Mouse (Mus musculus): ENCODE results near the gene Hsd11b1. TPM values are rescaled to one million over a fixed set of nuclear protein-coding genes. Genes with fewer than 3 reads are reported as not detected.
"Not testable (repeated sequence)": the region's sequence is repeated elsewhere in the genome, so short reads cannot be mapped to it uniquely, and the experiment has no call there.

Gene Hsd11b1
- polyA plus RNA-seq, 1 experiment from 2014 or later, result 1.2 TPM

- 0 out of 2 replicates have a peak, but pooled peaks cover 2% of the 10 kb centered on the region for H3K4me1 ChIP-seq (ENCODE audit: control insufficient read depth, insufficient read depth, low read length)
- no peak overlapping the region for H3K4me2 ChIP-seq (replicated peaks; ENCODE audit: low read depth, low read length)
- H3K9me3 ChIP-seq (ENCODE audit: control insufficient read depth, low read depth, low read length), result no peaks in the 10 kb centered on the region
- no peak for ATAC-seq (ENCODE audit: insufficient number of reproducible peaks, insufficient read depth, low FRiP score, low read depth)
- H3K36me3 ChIP-seq (ENCODE audit: control insufficient read depth, insufficient read depth, low read length), result no peaks in the 10 kb centered on the region
- H3K27ac ChIP-seq (ENCODE audit: low read length), result 0 out of 2 replicates have a peak overlapping the region, but pooled peaks have one; percentile 7
- WGBS, result 42% methylated on average over 5 of the region's 5 CpGs
- H3K27me3 ChIP-seq (ENCODE audit: control insufficient read depth, insufficient read depth, low read length), result no peaks in the 10 kb centered on the region
- no peak overlapping the region for H3K9ac ChIP-seq (replicated peaks; ENCODE audit: low read depth, low read length)
- H3K4me3 ChIP-seq (ENCODE audit: low read depth, low read length), result no peak overlapping the region
Measured at GRCm38 (mm10) chr1:193256621-193257098, 7.2 kb downstream of the Hsd11b1 start.

DNA sequence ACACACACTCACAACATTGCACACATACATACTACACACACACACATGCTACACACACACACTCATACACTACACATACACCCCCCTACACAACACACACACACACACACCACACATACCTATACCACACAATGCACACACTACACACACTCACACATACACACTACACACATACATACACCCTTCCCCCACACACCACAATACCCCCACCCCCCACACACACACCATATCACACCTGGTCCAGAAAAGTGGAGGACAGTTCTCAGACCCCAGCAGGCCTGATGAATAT is 7.6 kb downstream of the Hsd11b1 start:
- H3K4me3 ChIP-seq (ENCODE audit: low read depth, low read length), result no peak overlapping the region
- ATAC-seq (ENCODE audit: insufficient number of reproducible peaks, insufficient read depth, low FRiP score, low read depth), result no peak
- H3K27me3 ChIP-seq (ENCODE audit: control insufficient read depth, insufficient read depth, low read length), result no peaks in the 10 kb centered on the region
- H3K9me3 ChIP-seq (ENCODE audit: control insufficient read depth, low read depth, low read length), result no peaks in the 10 kb centered on the region
- no peak overlapping the region for H3K9ac ChIP-seq (replicated peaks; ENCODE audit: low read depth, low read length)
- H3K4me1 ChIP-seq (ENCODE audit: control insufficient read depth, insufficient read depth, low read length), result 0 out of 2 replicates have a peak, but pooled peaks cover 2% of the 10 kb centered on the region
- 0 out of 2 replicates have a peak overlapping the region, but pooled peaks have one; percentile 7 for H3K27ac ChIP-seq (ENCODE audit: low read length)
- no peaks in the 10 kb centered on the region for H3K36me3 ChIP-seq (ENCODE audit: control insufficient read depth, insufficient read depth, low read length)
- H3K4me2 ChIP-seq (replicated peaks; ENCODE audit: low read depth, low read length), result no peak overlapping the region

GRCm38 (mm10) chr1:193255488-193256288 is 8.2 kb downstream of the Hsd11b1 start:
- 20% methylated on average over 3 of the region's 3 CpGs for WGBS
- H3K27me3 ChIP-seq (ENCODE audit: control insufficient read depth, insufficient read depth, low read length), result no peaks in the 10 kb centered on the region
- ATAC-seq (ENCODE audit: insufficient number of reproducible peaks, insufficient read depth, low FRiP score, low read depth), result no peak
- H3K4me3 ChIP-seq (ENCODE audit: low read depth, low read length), result no peak overlapping the region
- H3K4me1 ChIP-seq (ENCODE audit: control insufficient read depth, insufficient read depth, low read length), result 0 out of 2 replicates have a peak, but pooled peaks cover 2% of the 10 kb centered on the region
- no peak overlapping the region for H3K9ac ChIP-seq (replicated peaks; ENCODE audit: low read depth, low read length)
- H3K4me2 ChIP-seq (replicated peaks; ENCODE audit: low read depth, low read length), result no peak overlapping the region
- no peak overlapping the region for H3K27ac ChIP-seq (ENCODE audit: low read length)
- no peaks in the 10 kb centered on the region for H3K36me3 ChIP-seq (ENCODE audit: control insufficient read depth, insufficient read depth, low read length)
- no peaks in the 10 kb centered on the region for H3K9me3 ChIP-seq (ENCODE audit: control insufficient read depth, low read depth, low read length)

DNA sequence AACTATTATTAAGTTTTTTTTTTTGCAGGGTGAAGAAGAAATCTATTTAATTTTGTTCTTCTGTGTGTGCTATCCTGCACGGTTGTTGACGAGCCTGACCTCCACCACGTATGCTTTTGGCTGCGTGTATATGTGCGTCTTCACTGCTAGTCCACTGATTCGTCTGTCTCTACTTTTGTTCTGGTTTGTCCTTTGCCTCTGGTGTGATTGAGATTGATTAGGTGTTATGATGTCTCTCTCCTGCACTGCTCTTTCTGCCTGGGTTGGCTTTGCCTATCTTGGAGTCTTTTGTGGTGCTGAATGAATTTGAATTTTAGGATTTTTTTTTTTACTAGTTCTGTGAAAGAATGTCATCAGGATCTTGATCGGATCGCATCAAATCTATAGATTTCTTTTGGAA is 8.8 kb downstream of the Hsd11b1 start:
- no peak overlapping the region for H3K27ac ChIP-seq (ENCODE audit: low read length)
- ATAC-seq (ENCODE audit: insufficient number of reproducible peaks, insufficient read depth, low FRiP score, low read depth), result no peak
- no peak overlapping the region for H3K9ac ChIP-seq (replicated peaks; ENCODE audit: low read depth, low read length)
- no peaks in the 10 kb centered on the region for H3K9me3 ChIP-seq (ENCODE audit: control insufficient read depth, low read depth, low read length)
- 53% methylated on average over 8 of the region's 8 CpGs for WGBS
- H3K4me1 ChIP-seq (ENCODE audit: control insufficient read depth, insufficient read depth, low read length), result 0 out of 2 replicates have a peak, but pooled peaks cover 2% of the 10 kb centered on the region
- no peaks in the 10 kb centered on the region for H3K27me3 ChIP-seq (ENCODE audit: control insufficient read depth, insufficient read depth, low read length)
- no peaks in the 10 kb centered on the region for H3K36me3 ChIP-seq (ENCODE audit: control insufficient read depth, insufficient read depth, low read length)
- no peak overlapping the region for H3K4me3 ChIP-seq (ENCODE audit: low read depth, low read length)
- no peak overlapping the region for H3K4me2 ChIP-seq (replicated peaks; ENCODE audit: low read depth, low read length)

GRCm38 (mm10) chr1:193253895-193254294 is 10.0 kb downstream of the Hsd11b1 start:
- 65% methylated on average over 3 of the region's 3 CpGs for WGBS
- H3K27me3 ChIP-seq (ENCODE audit: control insufficient read depth, insufficient read depth, low read length); H3K36me3 ChIP-seq (ENCODE audit: control insufficient read depth, insufficient read depth, low read length); H3K4me1 ChIP-seq (ENCODE audit: control insufficient read depth, insufficient read depth, low read length); ATAC-seq (ENCODE audit: insufficient number of reproducible peaks, insufficient read depth, low FRiP score, low read depth); H3K9ac ChIP-seq (replicated peaks; ENCODE audit: low read depth, low read length); H3K9me3 ChIP-seq (ENCODE audit: control insufficient read depth, low read depth, low read length); H3K4me3 ChIP-seq (ENCODE audit: low read depth, low read length); H3K27ac ChIP-seq (ENCODE audit: low read length); H3K4me2 ChIP-seq (replicated peaks; ENCODE audit: low read depth, low read length): not testable (repeated sequence)

- Histone ChIP-seq H3K9ac (replicated peaks; ENCODE audit: low read depth, low read length) (no peak overlapping the region), H3K4me1 (ENCODE audit: control insufficient read depth, insufficient read depth, low read length) (0 out of 2 replicates have a peak, but pooled peaks cover 2% of the 10 kb centered on the region), H3K4me3 (ENCODE audit: low read depth, low read length) (no peak overlapping the region), H3K4me2 (replicated peaks; ENCODE audit: low read depth, low read length) (no peak overlapping the region), H3K27me3 (ENCODE audit: control insufficient read depth, insufficient read depth, low read length) (no peaks in the 10 kb centered on the region), H3K36me3 (ENCODE audit: control insufficient read depth, insufficient read depth, low read length) (no peaks in the 10 kb centered on the region), H3K9me3 (ENCODE audit: control insufficient read depth, low read depth, low read length) (no peaks in the 10 kb centered on the region), H3K27ac (ENCODE audit: low read length) (no peak overlapping the region)
- no peak for ATAC-seq (ENCODE audit: insufficient number of reproducible peaks, insufficient read depth, low FRiP score, low read depth)
- 23% methylated on average over 5 of the region's 5 CpGs for WGBS
Measured at GRCm38 (mm10) chr1:193252616-193253015, 11.3 kb downstream of the Hsd11b1 start.

GRCm38 (mm10) chr1:193251386-193251785 is 12.5 kb downstream of the Hsd11b1 start:
- H3K27me3 ChIP-seq (ENCODE audit: control insufficient read depth, insufficient read depth, low read length), result no peaks in the 10 kb centered on the region
- H3K36me3 ChIP-seq (ENCODE audit: control insufficient read depth, insufficient read depth, low read length), result no peaks in the 10 kb centered on the region
- no peaks in the 10 kb centered on the region for H3K4me1 ChIP-seq (ENCODE audit: control insufficient read depth, insufficient read depth, low read length)
- no peaks in the 10 kb centered on the region for H3K9me3 ChIP-seq (ENCODE audit: control insufficient read depth, low read depth, low read length)
- no peak overlapping the region for H3K4me2 ChIP-seq (replicated peaks; ENCODE audit: low read depth, low read length)
- H3K9ac ChIP-seq (replicated peaks; ENCODE audit: low read depth, low read length), result no peak overlapping the region
- 78% methylated on average over 7 of the region's 7 CpGs for WGBS
- no peak for ATAC-seq (ENCODE audit: insufficient number of reproducible peaks, insufficient read depth, low FRiP score, low read depth)
- no peak overlapping the region for H3K27ac ChIP-seq (ENCODE audit: low read length)
- no peak overlapping the region for H3K4me3 ChIP-seq (ENCODE audit: low read depth, low read length)

DNA sequence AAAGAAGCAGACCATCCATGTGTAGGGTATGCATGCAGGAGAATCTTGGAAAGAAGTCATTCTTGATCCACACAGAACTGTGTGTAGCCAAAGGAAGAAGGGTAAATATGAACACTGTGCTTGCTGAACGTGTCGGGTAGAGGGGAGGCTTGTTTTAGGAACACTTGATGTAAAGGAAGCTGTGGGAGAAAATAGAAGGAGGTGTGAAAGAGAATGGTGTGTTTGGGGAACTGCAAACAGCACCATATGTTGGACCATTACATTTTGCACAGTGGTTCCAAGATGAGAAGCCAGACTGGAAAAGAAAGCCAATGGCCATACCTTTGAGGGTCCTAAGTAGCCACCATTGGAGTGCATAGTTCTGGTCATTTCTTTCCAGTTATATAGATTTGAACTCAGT is 13.8 kb downstream of the Hsd11b1 start:
- no peak overlapping the region for H3K9ac ChIP-seq (replicated peaks; ENCODE audit: low read depth, low read length)
- no peaks in the 10 kb centered on the region for H3K9me3 ChIP-seq (ENCODE audit: control insufficient read depth, low read depth, low read length)
- no peaks in the 10 kb centered on the region for H3K4me1 ChIP-seq (ENCODE audit: control insufficient read depth, insufficient read depth, low read length)
- 85% methylated on average over 2 of the region's 2 CpGs for WGBS
- H3K4me3 ChIP-seq (ENCODE audit: low read depth, low read length), result no peak overlapping the region
- no peaks in the 10 kb centered on the region for H3K36me3 ChIP-seq (ENCODE audit: control insufficient read depth, insufficient read depth, low read length)
- no peak overlapping the region for H3K4me2 ChIP-seq (replicated peaks; ENCODE audit: low read depth, low read length)
- H3K27me3 ChIP-seq (ENCODE audit: control insufficient read depth, insufficient read depth, low read length), result no peaks in the 10 kb centered on the region
- no peak overlapping the region for H3K27ac ChIP-seq (ENCODE audit: low read length)
- ATAC-seq (ENCODE audit: insufficient number of reproducible peaks, insufficient read depth, low FRiP score, low read depth), result no peak

DNA sequence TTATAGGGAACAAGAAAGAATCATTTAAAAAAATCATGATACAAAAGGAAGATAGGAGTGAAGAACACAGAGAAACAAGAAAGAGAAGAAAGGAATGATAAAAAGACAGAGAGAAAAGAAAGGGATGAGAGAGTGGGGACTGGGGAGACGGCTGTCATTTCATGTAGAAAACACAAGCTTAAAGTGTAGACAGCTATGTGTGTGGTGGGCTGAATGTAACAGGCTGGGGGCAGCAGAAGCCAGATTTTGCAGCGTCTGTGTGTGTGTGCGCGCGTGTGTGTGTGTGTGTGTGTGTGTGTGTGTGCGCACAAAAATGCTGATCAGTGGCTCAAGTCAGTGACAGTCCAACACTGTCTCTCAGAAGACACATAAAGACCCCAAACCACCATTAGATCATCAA is 19.6 kb downstream of the Hsd11b1 start:
- WGBS, result 90% methylated on average over 6 of the region's 6 CpGs
- peaks cover 3% of the 10 kb centered on the region; the same call in 1 of the 2 replicates for H3K4me1 ChIP-seq (ENCODE audit: control insufficient read depth, insufficient read depth, low read length)
- no peak overlapping the region for H3K27ac ChIP-seq (ENCODE audit: low read length)
- ATAC-seq (ENCODE audit: insufficient number of reproducible peaks, insufficient read depth, low FRiP score, low read depth), result no peak
- H3K9me3 ChIP-seq (ENCODE audit: control insufficient read depth, low read depth, low read length), result no peaks in the 10 kb centered on the region
- H3K36me3 ChIP-seq (ENCODE audit: control insufficient read depth, insufficient read depth, low read length), result no peaks in the 10 kb centered on the region
- H3K4me2 ChIP-seq (replicated peaks; ENCODE audit: low read depth, low read length), result no peak overlapping the region
- H3K27me3 ChIP-seq (ENCODE audit: control insufficient read depth, insufficient read depth, low read length), result no peaks in the 10 kb centered on the region
- no peak overlapping the region for H3K9ac ChIP-seq (replicated peaks; ENCODE audit: low read depth, low read length)
- H3K4me3 ChIP-seq (ENCODE audit: low read depth, low read length), result no peak overlapping the region

All from stomach, embryonic 14.5 days (tissue).